Mouse (Mus musculus) cortical plate, adult 2 months (tissue): ENCODE results near the gene Lmtk3.

Experiments
- CTCF ChIP-seq: fragments of 200-500 bp; IDR thresholded peaks from 2 replicates; pipeline ENCODE4 v1.5.1; 2011; ENCODE audit warnings: mild to moderate bottlenecking, control low read depth, low read length; ENCODE audit not compliant: insufficient read depth; ENCODE audit errors: extremely low read depth
- POLR2A ChIP-seq: fragments of 200-500 bp; IDR thresholded peaks from 2 replicates; pipeline ENCODE4 v1.6.1; 2011; ENCODE audit warnings: mild to moderate bottlenecking, low read length, control low read depth; ENCODE audit not compliant: insufficient read depth; ENCODE audit errors: extremely low read depth

GRCm38 (mm10) chr7:45784524-45785372 is 1.2 kb downstream of the Lmtk3 start, which contains the start of gene Sult2b1:
- TF ChIP-seq POLR2A (peak; percentile 68; the same call in 1 of the 2 replicates), CTCF (no peak)
